Mouse (Mus musculus) kidney, adult 18-20 months (tissue): ENCODE measurements around the gene Zfp949.
A peak's percentile ranks its signal among the peaks of the same experiment; 100 is the strongest.
"Not testable (repeated sequence)": the region's sequence is repeated elsewhere in the genome, so short reads cannot be mapped to it uniquely, and the experiment has no call there.

Experiments
- DNase-seq: peaks from one replicate; pipeline ENCODE4 v3.0.0; 2021

Zfp949 gene

DNA sequence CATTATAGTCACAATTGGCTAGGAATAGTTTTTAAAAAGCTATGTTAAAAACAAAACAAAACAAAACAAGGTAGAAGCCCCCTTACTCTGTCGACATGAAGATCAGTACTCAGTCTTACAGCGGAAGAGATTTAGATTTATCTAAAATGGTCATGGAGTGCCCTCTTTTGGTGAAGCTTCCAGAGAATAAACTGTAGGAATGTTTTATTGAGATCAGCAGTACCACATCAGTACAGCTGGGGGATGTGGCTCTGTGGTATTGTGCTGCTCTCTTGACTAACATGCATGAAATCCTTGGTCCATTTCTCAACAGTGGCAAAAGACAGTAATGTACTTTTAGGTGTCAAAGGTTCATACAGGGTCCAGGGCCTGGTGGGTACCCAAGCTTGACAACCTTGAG, 5.0 kb upstream of the Zfp949 start:
- DNase-seq: no peak

GRCm38 (mm10) chr9:88545534-88545933, 2.3 kb upstream of the Zfp949 start:
- no peak for DNase-seq

GRCm38 (mm10) chr9:88546166-88546565, 1.7 kb upstream of the Zfp949 start:
- no peak for DNase-seq

DNA sequence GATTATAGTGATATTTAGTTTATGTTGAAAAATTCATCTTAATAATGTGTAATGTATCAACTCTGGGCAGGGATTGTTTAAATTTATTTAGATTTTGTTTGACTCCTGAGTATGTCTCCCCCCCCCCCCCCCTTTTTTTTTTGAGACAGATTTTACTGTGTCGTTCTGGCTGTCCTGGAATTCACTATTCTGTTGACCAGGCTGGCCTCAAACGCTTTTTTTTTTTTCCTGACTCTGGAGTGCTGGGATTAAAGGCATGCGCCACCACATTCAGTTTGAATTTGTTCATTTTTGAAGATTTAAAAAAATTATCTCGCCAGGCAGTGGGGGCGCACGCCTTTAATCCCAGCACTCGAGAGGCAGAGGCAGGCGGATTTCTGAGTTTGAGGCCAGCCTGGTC, 1.2 kb upstream of the Zfp949 start:
- DNase-seq: no peak

DNA sequence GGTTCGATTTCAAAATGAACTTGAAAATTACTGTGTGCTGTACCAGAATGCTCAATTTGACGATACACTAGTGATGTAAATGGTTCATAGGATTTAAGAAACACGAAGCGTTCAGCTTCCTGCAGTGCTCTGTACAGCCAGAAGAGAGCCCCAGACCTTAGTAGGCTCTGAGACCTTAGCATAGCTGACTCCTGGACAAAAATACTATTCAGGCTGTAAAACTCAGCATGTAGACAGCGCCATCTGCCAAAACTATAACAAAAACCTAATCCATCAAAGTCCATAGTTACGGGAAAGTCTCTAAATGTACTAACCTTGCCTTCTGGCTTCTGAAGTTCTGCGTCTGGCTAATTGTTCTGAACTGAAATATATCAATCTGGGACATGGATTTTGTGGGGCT, 550 bp upstream of the Zfp949 start:
- peak; percentile 15 for DNase-seq

- no peak for DNase-seq
Observed at GRCm38 (mm10) chr9:88548614-88548945, 760 bp downstream of the Zfp949 start.

- no peak for DNase-seq
Observed at GRCm38 (mm10) chr9:88553071-88553470, 5.3 kb downstream of the Zfp949 start.

- no peak for DNase-seq
Observed at GRCm38 (mm10) chr9:88558146-88558545, 10.3 kb downstream of the Zfp949 start.

DNA sequence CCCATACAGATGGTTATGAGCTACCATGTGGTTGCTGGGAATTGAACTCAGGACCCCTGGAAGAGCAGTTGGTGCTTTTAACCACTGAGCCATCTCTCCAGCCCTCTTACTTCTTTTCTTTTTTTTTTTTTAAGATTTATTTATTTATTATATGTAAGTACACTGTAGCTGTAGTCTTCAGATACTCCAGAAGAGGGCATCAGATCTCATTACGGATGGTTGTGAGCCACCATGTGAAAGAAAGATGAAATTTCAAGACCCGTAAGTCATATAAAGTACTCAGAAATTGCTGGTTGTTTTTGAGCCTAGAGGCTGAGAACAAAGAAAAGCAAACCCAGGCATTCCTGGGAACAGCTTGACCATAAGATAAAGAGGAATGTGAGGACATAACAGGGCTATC, 13.7 kb downstream of the Zfp949 start:
- DNase-seq: not testable (repeated sequence)

GRCm38 (mm10) chr9:88570471-88570870, 22.7 kb downstream of the Zfp949 start:
- DNase-seq: not testable (repeated sequence)

DNA sequence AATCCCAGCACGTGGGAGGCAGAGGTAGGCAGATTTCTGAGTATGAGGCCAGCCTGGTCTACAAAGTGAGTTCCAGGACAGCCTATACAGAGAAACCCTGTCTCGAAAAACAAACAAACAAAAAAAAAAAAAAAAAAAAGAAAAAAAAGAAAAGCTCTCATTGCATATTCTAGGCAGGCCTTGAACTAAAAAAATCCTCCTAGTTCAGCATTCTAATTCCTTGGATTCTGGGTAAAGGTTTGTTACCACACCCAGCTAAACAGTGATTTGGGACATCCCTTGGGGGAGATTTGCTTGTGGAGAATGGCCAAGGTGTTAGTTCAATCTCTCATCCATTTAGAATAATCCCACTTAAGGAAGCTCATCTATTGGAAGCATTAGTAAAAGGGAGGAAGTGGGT, 32.8 kb downstream of the Zfp949 start, which contains the start of gene Trim43a:
Gene Trim43a, plus strand, starts transcription at position 301 of the 400 bp plus-strand sequence.
- DNase-seq: not testable (repeated sequence)

DNA sequence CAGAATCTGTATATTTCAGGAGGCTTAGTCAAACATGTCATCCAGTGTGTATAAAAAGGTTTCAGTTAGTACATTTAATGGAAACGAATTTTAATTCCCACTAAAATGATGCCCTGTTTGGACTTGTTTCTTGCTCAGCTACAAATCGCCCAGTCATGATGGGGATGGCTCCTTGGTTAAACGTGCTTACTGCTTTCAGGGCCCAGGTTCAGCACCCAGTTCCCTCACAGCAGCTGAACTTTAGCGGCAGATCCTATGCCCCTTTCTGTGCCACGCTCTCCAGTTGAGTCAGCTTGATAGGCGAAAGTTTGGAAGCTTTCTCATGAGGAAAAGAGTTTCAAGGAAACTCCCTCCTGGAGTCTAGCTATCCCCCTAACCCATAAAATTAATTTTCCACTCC, 45.9 kb downstream of the Zfp949 start:
- not testable (repeated sequence) for DNase-seq

- DNase-seq: peak; percentile 100
Observed at GRCm38 (mm10) chr9:88599206-88600162, 51.7 kb downstream of the Zfp949 start.
